Mouse (Mus musculus) adrenal gland, adult 18-20 months (tissue): Measurements from ENCODE around the gene Vmn2r-ps130. TPM values are rescaled to one million over a fixed set of nuclear protein-coding genes. Genes with fewer than 3 reads are reported as not detected.
"Not testable (repeated sequence)": the region's sequence is repeated elsewhere in the genome, so short reads cannot be mapped to it uniquely, and the experiment has no call there.

ENCODE experiments used
- DNase-seq, 2 experiments: peaks; one replicate each; pipeline ENCODE4 v3.0.0; 2021 to 2022; ENCODE audit warnings: low spot score in 2 of 2
- long read RNA-seq, 2 experiments: library from polyadenylated mRNA; stranded (forward); transcript quantifications; one replicate each; pipeline ENCODE4 v2.0.0; 2021
- total RNA-seq, 2 experiments: library from RNA; stranded (reverse); gene quantifications; 1 replicate in 1 of 2; 2 replicates in 1 of 2; pipeline ENCODE4 v1.2.3; 2021

Gene Vmn2r-ps130
- total RNA-seq, result not detected
- long read RNA-seq, experiment 1, result 0 reads
- long read RNA-seq, experiment 2, result 0 reads

DNA sequence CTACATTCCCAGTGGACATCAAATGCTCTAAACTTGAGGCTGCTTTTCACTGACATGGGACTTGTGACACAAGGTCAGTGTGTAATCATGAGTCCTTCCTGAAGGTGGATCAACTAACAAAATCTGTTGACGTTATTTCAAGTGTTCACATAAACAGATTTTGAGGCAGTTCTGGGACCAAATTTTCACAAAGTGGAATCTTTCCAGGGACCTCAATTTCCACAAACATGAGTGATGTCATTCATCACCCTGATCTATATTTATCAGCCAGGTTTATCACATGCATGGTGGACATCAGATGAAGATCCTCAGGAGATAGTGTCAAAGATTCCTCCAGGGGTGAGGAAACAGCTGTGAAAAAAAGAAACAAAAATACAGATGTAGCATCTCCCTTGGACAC, at the start of gene Vmn2r-ps130:
Gene Vmn2r-ps130 (plus strand): TSS at position 301 of the 400 bp plus-strand sequence.
- not testable (repeated sequence) for DNase-seq

Other genes starting within 250 kb of the Vmn2r-ps130 start
- 1 to 10 TPM; 7.1 to 9.8 TPM for gene Zfp945, start 194.0 kb upstream of the Vmn2r-ps130 start, total RNA-seq
- gene Vmn2r113, start 118.2 kb upstream of the Vmn2r-ps130 start, total RNA-seq, result not detected
- 1 to 10 TPM; 5.1 to 6.1 TPM for gene Zfp40, start 132.1 kb downstream of the Vmn2r-ps130 start, total RNA-seq